Mouse (Mus musculus): ENCODE results near the gene Rps15a.

The Rps15a gene

GRCm38 (mm10) chr7:118115877-118116568 is at the start of gene Rps15a:
TSS of gene Rps15a (minus strand) at chr7:118116188.
- DNase-seq = peak; percentile 91

- DNase-seq = no peak
These were observed 47.0 kb upstream of the Rps15a start for GRCm38 (mm10) chr7:118163006-118163405.

DNA sequence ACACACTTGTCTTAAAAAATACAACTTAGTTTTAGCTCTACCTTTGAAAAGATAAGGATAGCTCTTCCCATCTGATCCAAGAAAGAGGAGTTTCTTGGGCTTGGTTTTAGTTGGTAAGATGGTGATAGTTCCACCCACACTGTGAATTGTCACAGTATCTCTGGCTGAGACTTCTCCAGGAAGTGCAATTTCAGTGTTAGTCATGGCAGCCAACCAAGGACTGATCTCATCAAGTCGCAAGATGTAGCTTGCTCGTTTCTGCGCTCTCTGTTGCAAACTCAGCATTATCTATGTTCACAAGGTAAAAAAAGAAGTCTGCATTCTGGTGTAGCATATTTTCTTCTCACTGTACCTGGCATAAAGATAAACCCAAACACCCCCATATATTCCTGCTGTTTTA is 44.1 kb upstream of the Rps15a start:
- no peak for DNase-seq

DNA sequence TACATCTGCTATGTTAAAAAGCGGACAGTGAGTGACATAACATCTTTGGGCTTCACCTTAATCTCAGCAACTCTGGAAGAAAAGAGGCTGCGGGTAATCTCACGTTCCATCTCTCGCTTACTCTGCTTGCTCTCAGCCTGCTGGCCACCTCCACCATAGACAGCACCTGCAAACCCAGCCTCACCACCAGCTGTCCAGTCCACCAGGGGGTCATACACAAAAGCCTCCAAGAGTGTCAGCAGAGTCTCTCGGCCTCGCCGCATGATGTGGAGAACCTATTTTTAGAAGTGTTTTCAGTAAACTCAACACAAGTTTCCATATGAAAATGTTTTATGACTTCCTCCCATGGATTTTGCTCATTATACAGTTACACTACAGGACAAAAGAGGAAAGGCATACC is 40.5 kb upstream of the Rps15a start:
- DNase-seq = peak; percentile 34

GRCm38 (mm10) chr7:118154150-118154549 is 38.2 kb upstream of the Rps15a start:
- DNase-seq = no peak

GRCm38 (mm10) chr7:118143602-118144001 is 27.6 kb upstream of the Rps15a start:
- DNase-seq = no peak

DNA sequence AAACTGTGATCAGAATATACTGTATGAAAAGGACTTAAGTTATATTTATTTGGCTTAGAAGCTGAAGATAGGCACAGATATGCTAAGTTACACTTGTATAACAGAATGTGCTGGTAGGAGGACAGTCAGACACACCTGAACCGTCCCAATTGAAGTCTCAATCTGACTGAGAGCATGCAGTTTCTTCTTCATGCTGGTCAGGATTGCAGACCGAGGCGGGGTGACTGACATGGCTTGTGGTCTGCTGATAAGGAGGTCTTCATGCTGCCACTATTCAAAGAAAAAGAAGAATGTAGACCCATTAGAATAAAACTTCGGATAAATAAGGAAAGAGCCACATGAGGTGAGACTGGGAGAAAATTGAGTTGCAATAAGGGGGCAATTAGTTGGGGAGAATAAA is 27.1 kb upstream of the Rps15a start:
- no peak for DNase-seq

DNA sequence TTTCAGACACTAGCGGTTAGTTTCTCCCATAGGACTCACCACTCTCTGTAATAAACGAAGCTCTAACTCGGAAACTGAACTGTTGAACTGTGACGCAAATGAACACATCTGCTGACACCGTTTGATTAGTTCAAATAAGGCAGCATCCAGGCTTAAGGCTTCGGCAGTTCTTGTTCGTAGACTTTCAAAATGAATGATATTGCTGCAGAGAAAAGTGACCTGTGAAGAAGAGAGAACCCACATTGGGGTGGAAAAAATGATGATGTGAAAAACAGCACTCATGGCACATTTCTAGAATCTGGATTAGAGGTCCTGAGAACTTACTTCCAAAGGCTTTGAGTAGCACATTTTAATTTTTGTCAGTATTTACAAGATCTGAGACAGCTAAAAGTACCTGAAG is 25.3 kb upstream of the Rps15a start:
- DNase-seq = no peak

DNA sequence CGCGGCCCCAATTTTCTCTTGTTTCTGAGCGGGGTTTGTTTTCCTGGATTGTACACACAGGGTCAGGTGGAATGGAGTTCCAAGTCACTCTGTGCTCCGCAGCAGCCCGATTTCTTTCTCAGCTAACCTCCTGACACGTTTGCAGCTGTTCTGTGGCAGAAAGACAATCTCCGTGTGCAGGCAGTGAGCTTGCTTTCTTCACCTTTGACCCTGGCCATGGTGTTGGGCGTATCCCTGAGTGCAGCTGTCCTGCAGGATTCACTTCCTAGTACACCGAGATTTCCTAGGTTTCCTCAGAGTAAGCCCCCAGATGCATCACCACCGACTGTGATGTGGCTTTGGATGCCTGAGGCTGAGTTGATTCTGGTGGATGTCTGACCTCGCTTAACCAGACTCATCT is 19.1 kb upstream of the Rps15a start:
- DNase-seq = no peak

GRCm38 (mm10) chr7:118129430-118130041 is 13.5 kb upstream of the Rps15a start, which contains the start of gene Arl6ip1:
TSS of gene Arl6ip1 (minus strand) at chr7:118129662.
- peak; percentile 92 for DNase-seq

DNA sequence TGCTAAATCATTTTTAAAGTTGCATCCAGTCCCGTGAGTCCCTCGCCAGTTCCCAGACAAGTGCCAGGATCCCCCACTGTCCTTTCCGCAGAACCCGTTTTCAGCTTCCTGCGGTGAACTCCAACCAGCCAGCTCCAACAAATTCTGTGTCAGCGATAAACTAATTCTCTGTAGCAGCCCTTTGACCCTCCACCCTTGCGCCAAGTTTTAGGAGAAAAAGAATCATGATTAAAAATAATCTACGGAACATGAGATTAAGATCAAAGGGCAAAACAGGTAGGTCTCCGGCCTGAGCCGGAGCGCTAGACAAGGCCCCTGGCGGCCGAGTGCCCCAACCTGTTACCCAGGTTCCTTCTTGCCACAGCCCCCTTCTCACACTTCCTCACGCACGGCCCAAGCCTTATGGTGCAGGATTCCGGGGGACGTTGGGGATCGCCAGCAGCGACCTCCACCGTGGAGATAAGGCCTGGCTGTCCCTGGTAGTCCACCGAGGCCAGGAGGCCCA is 13.0 kb upstream of the Rps15a start:
- DNase-seq = no peak

- DNase-seq = no peak
These were observed 10.4 kb upstream of the Rps15a start for GRCm38 (mm10) chr7:118126219-118126875.

DNA sequence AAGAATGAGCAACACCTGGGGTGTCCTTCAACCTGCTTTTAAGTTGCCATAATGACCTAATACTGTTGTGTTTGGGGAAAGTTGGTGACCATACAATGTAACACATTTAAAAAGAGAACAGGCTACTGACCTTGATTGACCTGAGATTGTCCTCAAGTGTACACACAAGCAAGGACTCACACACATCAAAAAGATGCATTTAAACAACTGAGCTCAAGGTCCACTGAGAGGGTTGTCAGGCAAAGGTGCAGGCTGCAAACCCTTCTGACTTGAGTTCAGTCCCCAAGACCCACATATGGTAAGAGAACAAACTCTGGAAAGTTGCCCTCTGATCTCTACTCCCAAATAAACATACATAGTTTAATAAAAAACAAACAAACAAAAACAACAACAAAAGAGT is 9.7 kb upstream of the Rps15a start:
- no peak for DNase-seq

DNA sequence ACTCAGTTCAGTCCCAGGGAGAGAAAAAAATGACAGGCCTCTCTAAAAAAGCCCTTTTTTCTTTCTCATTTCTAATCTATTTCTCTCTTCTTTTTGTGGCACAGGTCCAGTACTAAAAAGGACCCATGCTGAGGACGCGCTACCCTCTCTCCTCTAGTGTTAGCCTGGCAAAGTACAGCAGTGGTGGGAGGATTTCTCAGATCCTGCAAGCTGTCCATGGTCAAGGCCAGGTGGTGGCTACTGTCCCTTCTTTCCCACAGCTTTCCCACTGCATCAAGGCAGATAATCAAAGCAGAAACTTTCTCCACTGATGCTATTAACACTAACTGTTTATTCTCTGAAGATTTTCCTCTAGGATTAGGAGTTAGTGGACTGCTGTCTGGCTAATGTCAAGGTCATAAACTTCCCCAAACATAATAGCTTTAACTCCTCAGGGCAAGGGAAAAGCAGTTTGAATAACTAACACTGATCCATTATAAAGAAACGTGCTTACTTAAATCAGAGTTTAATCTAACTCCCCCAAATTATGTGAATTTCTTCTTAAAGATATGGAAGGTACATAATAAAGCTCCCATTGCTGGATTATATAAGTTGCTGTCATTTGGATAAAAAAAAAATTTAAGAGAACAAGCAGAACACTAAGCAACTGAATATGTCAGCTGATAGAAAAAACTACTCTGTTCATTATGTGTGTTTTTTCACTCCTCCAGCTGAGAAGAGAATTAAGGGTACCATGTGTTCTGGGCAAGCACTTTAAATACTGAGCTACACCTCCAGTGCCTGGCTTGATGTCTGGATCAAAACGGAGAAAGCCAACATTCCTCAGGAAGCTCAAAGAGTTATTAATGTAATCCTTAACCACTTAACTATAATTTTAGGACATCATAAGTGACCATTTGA is 7.8 kb upstream of the Rps15a start:
- DNase-seq = no peak

- DNase-seq = no peak
These were observed 6.2 kb upstream of the Rps15a start for GRCm38 (mm10) chr7:118122235-118122634.

DNA sequence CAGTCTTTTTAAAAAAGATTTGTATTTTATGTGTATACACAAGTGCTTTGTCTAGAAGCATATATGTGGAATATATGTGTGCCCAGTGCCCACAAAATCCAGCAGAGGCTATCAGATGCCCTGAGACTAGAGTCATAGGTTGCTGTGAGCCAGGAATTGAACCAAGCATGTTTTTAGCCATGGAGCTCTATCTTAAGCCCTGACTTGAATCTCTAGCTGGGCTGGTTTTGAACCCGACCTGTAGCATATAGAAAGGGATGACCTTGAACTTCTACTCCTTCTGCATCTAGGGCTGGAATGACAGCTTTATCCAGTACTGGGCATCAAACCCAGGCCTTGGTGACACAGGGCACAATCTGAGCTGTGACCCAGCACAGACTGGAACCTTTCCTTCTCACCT is 4.7 kb upstream of the Rps15a start:
- no peak for DNase-seq

DNA sequence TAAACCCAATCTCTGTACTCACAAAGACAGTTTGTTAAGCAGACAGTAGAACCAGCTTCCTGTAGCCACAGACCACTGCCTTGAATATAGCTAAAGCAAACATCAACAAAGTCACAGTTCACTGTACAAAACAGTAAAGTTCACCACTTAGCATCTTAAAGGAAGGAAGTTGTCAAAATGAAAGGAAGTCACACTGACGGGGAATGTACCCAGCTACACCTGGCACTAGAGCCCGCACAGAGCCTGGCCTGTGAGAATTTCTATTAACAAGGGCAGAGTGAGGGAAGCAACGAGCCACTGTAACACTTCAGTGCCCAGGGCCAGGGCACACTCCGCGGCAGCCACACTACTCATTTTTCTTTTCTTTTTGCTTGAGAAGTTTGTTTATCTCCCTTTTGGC is 4.0 kb upstream of the Rps15a start:
- no peak for DNase-seq

- no peak for DNase-seq
These were observed 3.2 kb upstream of the Rps15a start for GRCm38 (mm10) chr7:118119142-118119541.

DNA sequence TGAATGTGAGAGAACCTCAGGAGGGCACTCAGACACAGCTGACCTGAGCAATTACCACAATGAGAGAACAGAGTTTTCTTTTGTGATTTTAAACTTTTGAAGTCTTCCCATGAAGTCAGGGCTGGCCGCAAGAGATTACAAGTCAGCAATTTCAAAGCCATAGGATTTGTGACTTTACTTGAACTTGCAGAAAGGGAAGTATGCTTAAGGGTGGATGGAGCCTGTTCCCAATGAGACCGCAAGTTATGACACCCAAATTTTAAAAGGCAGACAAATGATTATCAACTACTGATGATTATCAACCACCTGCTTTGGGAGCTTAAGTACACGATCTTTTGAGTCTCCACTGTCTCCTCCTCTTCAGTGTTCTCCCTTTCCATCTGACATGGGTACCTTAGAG is 2.4 kb upstream of the Rps15a start:
- no peak for DNase-seq

DNA sequence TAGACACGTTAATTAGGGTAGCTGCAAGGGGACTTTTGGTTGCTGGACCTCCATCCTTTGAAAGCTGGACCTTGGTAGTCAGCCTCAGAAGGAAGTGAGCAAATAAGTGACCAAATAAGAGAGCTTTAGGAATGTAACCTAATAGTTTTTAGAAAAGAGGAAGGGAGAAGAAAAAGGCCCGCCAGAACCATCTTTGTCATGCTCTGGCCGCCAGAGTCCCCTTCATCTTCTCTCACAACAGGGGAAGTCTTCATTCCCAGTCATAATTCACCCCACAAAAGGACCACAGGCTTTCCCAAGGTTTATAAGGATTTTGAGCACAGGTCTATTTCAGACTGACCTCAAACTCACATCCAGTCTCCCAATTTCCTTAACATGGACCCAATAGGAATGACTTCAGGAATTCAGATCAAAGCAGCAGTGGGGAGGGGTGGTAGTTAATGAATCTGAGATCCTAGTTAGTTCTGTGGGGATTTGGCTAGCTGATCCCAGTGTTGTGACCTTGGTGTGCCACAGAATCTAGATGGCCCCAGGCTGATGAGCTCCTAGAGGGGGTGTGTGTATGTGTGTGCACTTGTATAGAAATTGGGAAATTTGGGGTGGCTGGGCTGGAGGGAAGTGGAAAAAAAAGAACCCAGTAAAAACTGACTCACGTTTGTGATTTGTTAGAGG is 1.7 kb upstream of the Rps15a start:
- no peak for DNase-seq

DNA sequence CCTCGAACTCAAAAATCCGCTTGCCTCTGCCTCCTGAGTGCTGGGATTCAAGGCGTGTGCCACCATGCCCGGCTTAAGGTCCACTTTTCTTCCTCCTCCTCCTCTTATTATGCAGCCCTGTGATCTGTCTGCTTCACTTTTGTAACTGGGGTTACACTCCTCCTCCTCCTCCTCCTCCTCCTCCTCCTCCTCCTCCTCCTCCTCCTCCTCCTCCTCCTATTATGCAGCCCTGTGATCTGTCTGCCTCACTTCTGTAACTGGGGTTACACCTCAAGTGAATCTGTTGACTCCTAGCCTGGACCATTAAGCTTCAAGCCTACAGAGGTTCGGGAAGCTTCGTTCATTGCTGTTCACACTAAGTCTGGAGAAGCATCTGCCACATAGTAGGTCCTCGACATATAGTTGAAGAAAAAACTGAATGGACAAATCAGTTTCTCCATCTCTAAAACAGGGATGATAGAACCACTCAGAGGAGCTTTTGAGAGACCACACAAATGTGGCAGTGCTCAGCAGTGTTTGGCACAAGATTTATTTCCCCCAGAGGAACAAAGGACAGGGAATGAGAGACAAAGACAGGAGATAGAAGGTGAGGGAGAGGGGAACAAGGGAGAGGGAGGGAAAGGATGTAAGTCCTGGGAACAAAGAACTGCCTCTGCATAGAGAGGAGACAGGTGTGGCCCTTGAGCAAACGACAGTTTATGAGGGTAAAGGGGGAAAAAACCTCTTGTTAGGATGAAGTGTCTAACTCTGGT is 975 bp upstream of the Rps15a start:
- DNase-seq = no peak

DNA sequence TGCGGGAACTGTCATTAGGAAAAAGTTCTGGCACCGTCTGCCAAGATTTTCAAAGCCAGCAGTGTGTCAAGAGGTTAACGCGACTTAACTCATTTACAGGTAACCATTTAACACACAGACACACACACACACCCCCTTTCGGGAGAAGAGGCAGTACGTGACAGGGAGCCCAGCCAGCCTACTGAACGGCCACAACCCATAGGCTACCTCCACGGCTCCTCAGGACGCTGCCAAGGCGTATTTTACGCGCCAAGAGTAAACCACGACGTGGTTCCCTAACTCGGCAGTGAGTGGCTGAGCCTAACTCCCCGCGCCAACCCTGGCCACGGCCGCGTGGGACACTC is 483 bp downstream of the Rps15a start:
- no peak for DNase-seq
